Comparison of ENCODE assay signal across 8 mouse cellular contexts in the genomic region with DNA sequence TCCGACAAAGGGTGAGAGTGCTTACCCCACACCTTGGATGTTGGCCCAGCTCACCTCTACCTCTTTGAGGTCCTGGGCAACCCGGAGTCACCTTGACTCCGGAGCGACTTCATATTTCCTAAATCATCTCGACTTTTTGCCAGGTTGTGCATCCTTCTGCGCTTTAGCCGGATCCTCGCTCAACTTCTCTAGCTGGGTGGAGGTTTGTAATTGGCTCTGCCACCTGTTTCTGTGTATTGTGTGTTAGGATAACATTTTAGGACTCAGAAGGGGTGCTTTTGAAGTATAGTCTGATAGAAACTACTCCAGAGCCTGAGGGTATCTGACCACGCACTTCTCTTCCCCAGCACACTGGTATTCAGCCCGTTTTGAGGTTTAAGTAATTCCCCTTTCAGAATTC. TPM values are rescaled to one million over a fixed set of nuclear protein-coding genes. Genes with fewer than 3 reads are reported as not detected.
DNase-seq lines count a peak whose midpoint lies in the region; ATAC-seq and TF ChIP-seq lines count a peak whose summit lies in the region.

No protein-coding gene starts in this region.

- no peak for DNase-seq in layer of hippocampus, adult 2 months (ENCODE audit: low spot score in 2 of 2)
- DNase-seq in layer of hippocampus, adult 8-10 months (ENCODE audit: low spot score in 2 of 2), result no peak
- DNase-seq in urinary bladder, postnatal 4 days (ENCODE audit: low spot score in 2 of 2), result no peak
- no peak for DNase-seq in frontal cortex, postnatal 14 days (ENCODE audit: low spot score in 2 of 2)
- DNase-seq in adrenal gland, adult 2 months, result no peak

- H3ac ChIP-seq in myocyte (ENCODE audit: control insufficient read depth, insufficient read length), result peak overlapping the region; percentile 47

- H3K27ac ChIP-seq in layer of hippocampus, adult 2 months, result peak overlapping the region; percentile 73
- H3K27ac ChIP-seq in cortical plate, adult 2 months (ENCODE audit: insufficient read depth, low read length), result 0 out of 2 replicates have a peak overlapping the region, but pooled peaks have one; percentile 24
- no peak overlapping the region for H3K27ac ChIP-seq in hindbrain, embryonic 16.5 days (ENCODE audit: low read depth, low read length)

- peak overlapping the region; percentile 96 for H3K4me2 ChIP-seq in hindbrain, embryonic 16.5 days (ENCODE audit: low read length)
- peak overlapping the region; percentile 87 for H3K4me2 ChIP-seq in myocyte (ENCODE audit: low read depth)

- no peak for TF ChIP-seq POLR2A in cortical plate, adult 2 months (IDR thresholded peaks at IDR 0.05; ENCODE audit: extremely low read depth, insufficient read depth, low read length)
- no peak for TF ChIP-seq POLR2A in myocyte (IDR thresholded peaks at IDR 0.05; ENCODE audit: insufficient read length, low read depth)

- ATAC-seq in hindbrain, embryonic 16.5 days, result no peak

- no peaks in the 10 kb centered on the region for H3K9me3 ChIP-seq in hindbrain, embryonic 16.5 days (ENCODE audit: control insufficient read depth, low read length)

- peaks cover 51% of the 10 kb centered on the region for H3K79me2 ChIP-seq in myocyte (ENCODE audit: control insufficient read depth, insufficient read depth)

- no peaks in the 10 kb centered on the region; the same call in 1 of the 2 replicates for H3K27me3 ChIP-seq in hindbrain, embryonic 16.5 days (replicated peaks; ENCODE audit: control insufficient read depth, insufficient read depth, low read length)
- H3K27me3 ChIP-seq in myocyte (ENCODE audit: control insufficient read depth, insufficient read depth, insufficient read length), result no peaks in the 10 kb centered on the region

- WGBS in hindbrain, embryonic 16.5 days, result 2% methylated on average over 10 of the region's 10 CpGs

- TF ChIP-seq CTCF in layer of hippocampus, adult 2 months (conservative IDR thresholded peaks at IDR 0.05), result no peak
- no peak for TF ChIP-seq CTCF in cortical plate, adult 2 months (IDR thresholded peaks at IDR 0.05; ENCODE audit: extremely low read depth, insufficient read depth, low read length)

- no peaks in the 10 kb centered on the region for H3K36me3 ChIP-seq in hindbrain, embryonic 16.5 days (ENCODE audit: control insufficient read depth, insufficient read depth, low read length)
- no peaks in the 10 kb centered on the region for H3K36me3 ChIP-seq in myocyte (ENCODE audit: control insufficient read depth, insufficient read depth)

- H3K9ac ChIP-seq in hindbrain, embryonic 16.5 days (ENCODE audit: low read depth, low read length), result peak overlapping the region; percentile 75

- no peaks in the 10 kb centered on the region for H3K4me1 ChIP-seq in cortical plate, adult 2 months (ENCODE audit: control insufficient read depth, insufficient read depth, low read length)
- H3K4me1 ChIP-seq in hindbrain, embryonic 16.5 days (ENCODE audit: control insufficient read depth, insufficient read depth, low read depth, low read length), result peaks cover 10% of the 10 kb centered on the region

- H3K4me3 ChIP-seq in layer of hippocampus, adult 2 months, result peak overlapping the region; percentile 67
- peak overlapping the region; percentile 50 for H3K4me3 ChIP-seq in cortical plate, adult 2 months (ENCODE audit: insufficient read depth, low read length)
- peak overlapping the region; percentile 69 for H3K4me3 ChIP-seq in hindbrain, embryonic 16.5 days (ENCODE audit: low read length)
- H3K4me3 ChIP-seq in myocyte, result peak overlapping the region; percentile 82

TF ChIP-seq in myocyte, 11 proteins besides CTCF, POLR2A, EP300 and RAD21:
- TF ChIP-seq USF1 (IDR thresholded peaks at IDR 0.05; ENCODE audit: low read depth), result no peak
- no peak for TF ChIP-seq POLR2AphosphoS2 (IDR thresholded peaks at IDR 0.05; ENCODE audit: insufficient read length, low read depth)
- TF ChIP-seq TCF12 (IDR thresholded peaks at IDR 0.05; ENCODE audit: insufficient read depth, poor library complexity, severe bottlenecking), result no peak
- no peak for TF ChIP-seq TCF3 (IDR thresholded peaks at IDR 0.05; ENCODE audit: insufficient read length, low read depth)
- no peak for TF ChIP-seq CEBPB (IDR thresholded peaks at IDR 0.05; ENCODE audit: insufficient read depth, poor library complexity, severe bottlenecking)
- TF ChIP-seq MYOG (IDR thresholded peaks at IDR 0.05; ENCODE audit: control insufficient read depth in 1 of 3, insufficient read depth in 1 of 3, insufficient read length in 2 of 3, low read depth in 2 of 3), result no peak
- TF ChIP-seq SRF (IDR thresholded peaks at IDR 0.05; ENCODE audit: control insufficient read depth, insufficient read length, low read depth), result no peak
- TF ChIP-seq MYOD1 (IDR thresholded peaks at IDR 0.05; ENCODE audit: control insufficient read depth in 1 of 3, insufficient read length in 2 of 3, low read depth in 2 of 3), result no peak
- TF ChIP-seq E2F4 (IDR thresholded peaks at IDR 0.05; ENCODE audit: insufficient read depth), result no peak
- no peak for TF ChIP-seq REST (IDR thresholded peaks at IDR 0.05; ENCODE audit: insufficient read depth, insufficient read length)
- TF ChIP-seq MAX (IDR thresholded peaks at IDR 0.05; ENCODE audit: low read depth), result no peak

RNA-seq across cellular contexts. Expression of a gene that starts 0.6 kb away (rescaled TPM):
- total RNA-seq in layer of hippocampus, adult 2 months (2021), result 100 to 1,000 TPM; 134 to 138 TPM
- 100 to 1,000 TPM; 119 to 156 (median 140) TPM for total RNA-seq in layer of hippocampus, adult 8-10 months (2022)
- polyA plus RNA-seq in cortical plate, adult 2 months (2012; rRNA removed), result 45.4 and 46.7 TPM in 2 replicates
- 12.3 and 13.1 TPM in 2 replicates for polyA plus RNA-seq in hindbrain, embryonic 16.5 days (2015; fragmentation: Nextera tagmentation; extraction: Ambion mirVana)
- polyA plus RNA-seq in myocyte (2012; fragmentation: generic; extraction: Trizol), result 8.2 TPM
- total RNA-seq in adrenal gland, adult 2 months (2021), result 100 to 1,000 TPM in 1 of 2 experiments, 10 to 100 TPM in 1; 84.4 to 127 TPM
- polyA plus RNA-seq in adrenal gland, adult 2 months (2012; rRNA removed), result 13.2 and 17.0 TPM in 2 replicates

RNA-seq across cellular contexts. Expression of a gene that starts 0.7 kb away (rescaled TPM):
- 10 to 100 TPM; 30.9 to 32.6 TPM for total RNA-seq in layer of hippocampus, adult 2 months (2021)
- total RNA-seq in layer of hippocampus, adult 8-10 months (2022), result 10 to 100 TPM; 24.0 to 27.2 (median 24.9) TPM
- polyA plus RNA-seq in cortical plate, adult 2 months (2012; rRNA removed), result 28.0 and 30.0 TPM in 2 replicates
- 28.3 and 32.6 TPM in 2 replicates for polyA plus RNA-seq in hindbrain, embryonic 16.5 days (2015; fragmentation: Nextera tagmentation; extraction: Ambion mirVana)
- polyA plus RNA-seq in myocyte (2012; fragmentation: generic; extraction: Trizol), result 36.4 TPM
- 10 to 100 TPM; 35.8 to 45.5 TPM for total RNA-seq in adrenal gland, adult 2 months (2021)
- polyA plus RNA-seq in adrenal gland, adult 2 months (2012; rRNA removed), result 36.3 and 39.3 TPM in 2 replicates
